In the genomic region with DNA sequence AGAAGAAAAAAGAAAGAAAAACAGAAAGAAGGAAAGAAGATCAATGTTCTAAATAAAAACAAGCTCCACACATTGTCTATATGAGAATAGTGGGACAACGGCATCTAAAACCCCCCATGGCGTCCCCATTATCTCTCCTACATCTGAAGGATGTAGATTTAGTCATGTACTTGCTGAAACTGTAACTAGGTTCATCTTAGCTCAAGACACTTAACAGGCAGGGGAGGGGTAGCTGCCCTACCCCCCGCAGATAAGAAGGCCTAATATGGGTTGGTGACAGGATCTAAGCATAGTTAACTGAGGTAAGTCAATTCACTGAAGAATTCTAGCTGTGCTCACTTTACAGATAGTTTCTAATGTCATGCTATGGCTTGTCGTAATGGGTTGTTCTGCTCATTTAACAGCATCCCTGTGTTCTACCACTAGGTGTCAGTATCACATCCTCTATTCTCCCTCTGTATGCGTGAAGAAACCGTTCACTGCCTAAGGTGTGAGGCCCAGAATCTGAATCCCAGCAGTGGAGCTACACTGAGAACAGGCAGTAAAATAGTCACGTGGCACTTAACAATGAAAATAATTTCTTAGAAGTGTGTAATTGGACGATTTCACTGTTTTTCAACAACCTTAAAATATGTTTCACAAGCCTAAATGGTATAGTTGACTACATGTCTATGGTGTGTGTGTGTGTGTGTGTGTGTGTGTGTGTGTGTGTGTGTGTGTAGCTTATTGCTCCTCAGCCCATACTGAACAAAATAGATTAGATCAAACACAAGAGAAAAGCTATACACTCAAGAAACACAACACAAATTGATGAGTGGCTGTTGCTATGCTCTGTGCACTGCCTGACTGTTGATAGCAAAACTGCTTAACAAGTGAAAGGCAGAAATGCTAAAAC, we compare ENCODE assay signal across 8 mouse cellular contexts. TPM values are rescaled to one million over a fixed set of nuclear protein-coding genes. Genes with fewer than 3 reads are reported as not detected.
A peak's percentile ranks its signal among the peaks of the same experiment; 100 is the strongest.
DNase-seq lines count a peak whose midpoint lies in the region; ATAC-seq and TF ChIP-seq lines count a peak whose summit lies in the region.

No protein-coding gene starts in this region.

- TF ChIP-seq CTCF in E14TG2a.4 (conservative IDR thresholded peaks at IDR 0.05; ENCODE audit: low read length): peak; percentile 55

- H3K27me3 ChIP-seq in E14TG2a.4 (ENCODE audit: insufficient read depth, low read length): no peaks in the 10 kb centered on the region
- H3K27me3 ChIP-seq in heart, embryonic 16.5 days (ENCODE audit: control insufficient read depth, insufficient read depth, low read length): no peaks in the 10 kb centered on the region
- H3K27me3 ChIP-seq in stomach, embryonic 15.5 days (replicated peaks): no peaks in the 10 kb centered on the region

- no peak overlapping the region for H3K27ac ChIP-seq in heart, embryonic 16.5 days (ENCODE audit: low read length)
- no peak overlapping the region for H3K27ac ChIP-seq in stomach, embryonic 15.5 days

- H3K36me3 ChIP-seq in E14TG2a.4 (ENCODE audit: insufficient read depth, low read length): no peaks in the 10 kb centered on the region
- no peaks in the 10 kb centered on the region for H3K36me3 ChIP-seq in heart, embryonic 16.5 days (ENCODE audit: control insufficient read depth, insufficient read depth)
- no peaks in the 10 kb centered on the region for H3K36me3 ChIP-seq in stomach, embryonic 15.5 days

- no peaks in the 10 kb centered on the region for H3K4me1 ChIP-seq in E14TG2a.4 (replicated peaks; ENCODE audit: low read depth, low read length)
- H3K4me1 ChIP-seq in heart, embryonic 16.5 days (ENCODE audit: control insufficient read depth, insufficient read depth, low read length): no peaks in the 10 kb centered on the region
- no peaks in the 10 kb centered on the region for H3K4me1 ChIP-seq in stomach, embryonic 15.5 days

- no peaks in the 10 kb centered on the region for H3K9me3 ChIP-seq in E14TG2a.4 (ENCODE audit: low read length)
- H3K9me3 ChIP-seq in heart, embryonic 16.5 days (replicated peaks; ENCODE audit: control insufficient read depth, low read length): no peaks in the 10 kb centered on the region
- H3K9me3 ChIP-seq in stomach, embryonic 15.5 days: no peaks in the 10 kb centered on the region

- peak; percentile 60 for ATAC-seq in heart, embryonic 16.5 days (replicated peaks; ENCODE audit: extremely low read depth, insufficient read depth, low FRiP score)
- ATAC-seq in megakaryocyte progenitor cell, adult 5-6 weeks (replicated peaks; ENCODE audit: poor library complexity): peak; percentile 99
- ATAC-seq in stomach, embryonic 15.5 days (ENCODE audit: insufficient read depth, low FRiP score, low read depth): peak; percentile 72

- WGBS in heart, embryonic 16.5 days: 9% methylated on average over 8 of the region's 8 CpGs
- 9% methylated on average over 8 of the region's 8 CpGs for WGBS in stomach, embryonic 15.5 days

- no peak overlapping the region for H3K9ac ChIP-seq in heart, embryonic 16.5 days (ENCODE audit: low read length)
- no peak overlapping the region for H3K9ac ChIP-seq in stomach, embryonic 15.5 days

- DNase-seq in adrenal gland, postnatal 14 days: peak; percentile 24
- no peak for DNase-seq in adrenal gland, postnatal 25 days
- peak; percentile 43 to 48 for DNase-seq in cerebellum, postnatal 14 days
- peak; percentile 63 for DNase-seq in layer of hippocampus, adult 11-12 months (ENCODE audit: low spot score)

- no peak overlapping the region for H3K4me2 ChIP-seq in heart, embryonic 16.5 days (ENCODE audit: low read depth, low read length)
- no peak overlapping the region for H3K4me2 ChIP-seq in stomach, embryonic 15.5 days

- no peak overlapping the region for H3K4me3 ChIP-seq in E14TG2a.4 (replicated peaks; ENCODE audit: low read length)
- H3K4me3 ChIP-seq in heart, embryonic 16.5 days (ENCODE audit: low read length): no peak overlapping the region
- H3K4me3 ChIP-seq in stomach, embryonic 15.5 days (replicated peaks): no peak overlapping the region

RNA-seq across cellular contexts. Expression of gene Cd84, which starts 23.7 kb away (rescaled TPM):
- 2.9 and 9.1 TPM in 2 replicates for total RNA-seq in adrenal gland, postnatal 14 days (2021)
- total RNA-seq in adrenal gland, postnatal 25 days (2021): 2.3 and 2.6 TPM in 2 replicates
- polyA plus RNA-seq in heart, embryonic 16.5 days (2015; fragmentation: Nextera tagmentation; extraction: Ambion mirVana): 2.0 and 2.6 TPM in 2 replicates
- total RNA-seq in megakaryocyte progenitor cell, adult 5-6 weeks (2015): 34.0 and 36.0 TPM in 2 replicates
- 47.9 and 55.2 TPM in 2 replicates for total RNA-seq in megakaryocyte progenitor cell, adult 5-6 weeks (2017)
- 2.2 and 3.2 TPM in 2 replicates for polyA plus RNA-seq in stomach, embryonic 15.5 days (2015; fragmentation: Nextera tagmentation; extraction: Ambion mirVana)

RNA-seq across cellular contexts. Expression of gene Slamf1, which starts 48.9 kb away (rescaled TPM):
- 0.30 and 1.5 TPM in 2 replicates for total RNA-seq in adrenal gland, postnatal 14 days (2021)
- total RNA-seq in adrenal gland, postnatal 25 days (2021): not detected in 2 replicates
- 0.46 and 0.79 TPM in 2 replicates for polyA plus RNA-seq in heart, embryonic 16.5 days (2015; fragmentation: Nextera tagmentation; extraction: Ambion mirVana)
- 0.73 and 0.77 TPM in 2 replicates for total RNA-seq in megakaryocyte progenitor cell, adult 5-6 weeks (2015)
- total RNA-seq in megakaryocyte progenitor cell, adult 5-6 weeks (2017): 0.29 and 0.41 TPM in 2 replicates
- polyA plus RNA-seq in stomach, embryonic 15.5 days (2015; fragmentation: Nextera tagmentation; extraction: Ambion mirVana): 0.19 and 0.31 TPM in 2 replicates
